Mouse (Mus musculus): Measurements from ENCODE around the gene Palm3.

DNA sequence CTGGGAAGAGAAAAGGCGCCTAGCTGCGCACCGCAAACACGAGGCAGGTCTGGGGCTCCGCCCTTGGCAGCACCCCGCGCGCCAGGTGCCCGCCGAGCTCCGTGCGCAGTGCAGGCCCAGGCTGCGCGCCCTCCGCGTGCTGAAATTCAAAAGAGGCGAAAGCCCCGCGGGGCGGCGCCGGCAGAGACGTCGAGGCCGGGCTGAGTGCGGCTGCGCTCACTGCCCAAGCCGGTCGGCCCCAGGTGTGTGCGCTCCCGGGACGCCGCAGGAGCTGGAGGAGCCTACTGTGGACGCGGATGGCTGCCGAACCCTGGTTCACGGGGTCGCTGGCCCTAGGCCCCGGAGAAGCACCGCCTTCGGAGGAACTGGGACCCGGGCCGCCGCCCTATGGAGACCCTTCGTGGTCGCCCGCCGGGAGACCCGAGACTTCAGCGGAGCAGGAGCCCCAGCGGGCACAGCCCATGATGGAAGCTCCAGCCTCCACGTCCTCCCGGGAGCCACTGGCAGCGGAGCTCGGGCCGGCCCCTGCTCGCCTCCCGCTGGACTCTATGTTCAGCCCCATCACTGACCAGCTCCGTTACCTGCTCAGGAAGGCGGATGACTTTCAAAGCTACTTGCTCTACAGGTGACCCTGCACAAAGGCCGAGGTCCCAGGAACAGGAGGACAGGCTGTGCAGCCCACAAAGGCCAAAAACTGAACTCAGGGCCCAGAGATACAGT is 19.8 kb upstream of the Palm3 start, which contains the start of gene 1700067K01Rik:
- TF ChIP-seq CTCF (IDR thresholded peaks at IDR 0.05) (no peak), POLR2A (IDR thresholded peaks at IDR 0.05; ENCODE audit: insufficient read depth, low read depth, low read length) (no peak)
